Mouse (Mus musculus): Measurements from ENCODE around the gene Chrng.

The Chrng gene

GRCm38 (mm10) chr1:87252040-87252609 is 47.7 kb downstream of the Chrng start:
- DNase-seq (ENCODE audit: low spot score in 2 of 2): no peak

GRCm38 (mm10) chr1:87255173-87255572 is 50.7 kb downstream of the Chrng start:
- no peak for DNase-seq (ENCODE audit: low spot score in 2 of 2)

GRCm38 (mm10) chr1:87257691-87258090 is 53.2 kb downstream of the Chrng start:
- DNase-seq (ENCODE audit: low spot score in 2 of 2): no peak

GRCm38 (mm10) chr1:87258484-87258883 is 54.0 kb downstream of the Chrng start:
- peak in 1 of 2 experiments; percentile 41 for DNase-seq (ENCODE audit: low spot score in 2 of 2)

- no peak for DNase-seq (ENCODE audit: low spot score in 2 of 2)
Observed at GRCm38 (mm10) chr1:87259316-87259715, 54.9 kb downstream of the Chrng start.

All from right cerebral cortex, postnatal 10 days (tissue).